Mouse (Mus musculus): ENCODE data around the gene Nkiras2. TPM values are rescaled to one million over a fixed set of nuclear protein-coding genes. Genes with fewer than 3 reads are reported as not detected.
"Not testable (repeated sequence)": the region's sequence is repeated elsewhere in the genome, so short reads cannot be mapped to it uniquely, and the experiment has no call there.

Nkiras2 gene
- polyA plus RNA-seq, 1 experiment from 2014 or later = 63.1 TPM

- Histone ChIP-seq H3K4me3 (ENCODE audit: low read depth, low read length) (no peak overlapping the region), H3K27me3 (ENCODE audit: control insufficient read depth, insufficient read depth, low read length) (0 out of 2 replicates have a peak, but pooled peaks cover 6% of the 10 kb centered on the region), H3K36me3 (ENCODE audit: control insufficient read depth, insufficient read depth, low read length) (no peaks in the 10 kb centered on the region), H3K27ac (ENCODE audit: low read length) (no peak overlapping the region), H3K4me1 (ENCODE audit: control insufficient read depth, insufficient read depth, low read length) (no peaks in the 10 kb centered on the region), H3K9ac (replicated peaks; ENCODE audit: low read depth, low read length) (no peak overlapping the region), H3K4me2 (replicated peaks; ENCODE audit: low read depth, low read length) (no peak overlapping the region), H3K9me3 (ENCODE audit: control insufficient read depth, low read depth, low read length) (no peaks in the 10 kb centered on the region)
- 12% methylated on average over 8 of the region's 8 CpGs for WGBS
- no peak for ATAC-seq (ENCODE audit: insufficient number of reproducible peaks, insufficient read depth, low FRiP score, low read depth)
These were observed 32.2 kb downstream of the Nkiras2 start for GRCm38 (mm10) chr11:100651205-100651604.

DNA sequence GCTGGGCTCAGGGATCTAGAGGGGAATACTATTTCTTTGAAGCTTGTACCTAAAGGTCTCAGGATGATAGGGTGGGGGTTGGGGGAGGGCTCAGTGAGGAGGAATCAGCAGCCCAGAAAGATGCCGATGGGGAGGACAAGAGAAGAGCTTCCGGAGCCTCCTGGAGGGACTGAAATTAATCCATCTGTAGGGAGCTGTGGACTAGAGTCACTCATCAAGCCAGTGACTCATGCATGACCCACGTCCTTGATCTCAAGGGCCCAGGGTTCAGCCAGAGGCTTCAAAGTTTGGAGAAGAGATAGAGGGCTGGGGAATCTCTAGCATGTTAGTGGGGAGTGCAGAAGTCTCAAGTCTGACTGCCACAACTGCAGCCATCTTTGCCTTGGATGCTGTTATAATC is 32.7 kb downstream of the Nkiras2 start:
- Histone ChIP-seq H3K4me1 (ENCODE audit: control insufficient read depth, insufficient read depth, low read length) (no peaks in the 10 kb centered on the region), H3K36me3 (ENCODE audit: control insufficient read depth, insufficient read depth, low read length) (no peaks in the 10 kb centered on the region), H3K27ac (ENCODE audit: low read length) (no peak overlapping the region), H3K4me2 (replicated peaks; ENCODE audit: low read depth, low read length) (no peak overlapping the region), H3K9me3 (ENCODE audit: control insufficient read depth, low read depth, low read length) (no peaks in the 10 kb centered on the region), H3K27me3 (ENCODE audit: control insufficient read depth, insufficient read depth, low read length) (0 out of 2 replicates have a peak, but pooled peaks cover 6% of the 10 kb centered on the region), H3K9ac (replicated peaks; ENCODE audit: low read depth, low read length) (no peak overlapping the region), H3K4me3 (ENCODE audit: low read depth, low read length) (no peak overlapping the region)
- no peak for ATAC-seq (ENCODE audit: insufficient number of reproducible peaks, insufficient read depth, low FRiP score, low read depth)
- WGBS = 19% methylated on average over 3 of the region's 3 CpGs

DNA sequence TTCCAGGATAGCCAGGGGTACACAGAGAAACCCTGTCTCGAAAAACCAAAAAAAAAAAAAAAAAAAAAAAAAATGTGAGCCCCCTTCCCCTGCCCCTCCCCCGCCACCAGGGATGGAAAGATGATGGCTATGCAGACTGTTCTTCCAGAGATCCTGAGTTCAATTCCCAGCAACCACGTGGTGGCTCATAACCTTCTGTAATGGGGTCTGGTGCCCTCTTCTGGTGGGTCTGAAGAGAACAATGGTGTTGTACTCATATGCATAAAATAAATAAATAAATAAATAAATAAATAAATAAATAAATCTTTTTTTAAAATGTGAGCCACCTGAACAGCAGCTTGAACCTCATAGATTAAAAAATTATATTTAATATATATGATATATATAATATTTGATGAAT is 36.5 kb downstream of the Nkiras2 start:
- H3K27ac ChIP-seq (ENCODE audit: low read length); H3K9me3 ChIP-seq (ENCODE audit: control insufficient read depth, low read depth, low read length); H3K4me1 ChIP-seq (ENCODE audit: control insufficient read depth, insufficient read depth, low read length); H3K9ac ChIP-seq (replicated peaks; ENCODE audit: low read depth, low read length); ATAC-seq (ENCODE audit: insufficient number of reproducible peaks, insufficient read depth, low FRiP score, low read depth); H3K4me2 ChIP-seq (replicated peaks; ENCODE audit: low read depth, low read length); H3K36me3 ChIP-seq (ENCODE audit: control insufficient read depth, insufficient read depth, low read length); H3K27me3 ChIP-seq (ENCODE audit: control insufficient read depth, insufficient read depth, low read length); H3K4me3 ChIP-seq (ENCODE audit: low read depth, low read length): not testable (repeated sequence)
- 59% methylated on average over 2 of the region's 3 CpGs for WGBS

- Histone ChIP-seq H3K4me3 (ENCODE audit: low read depth, low read length) (no peak overlapping the region), H3K4me1 (ENCODE audit: control insufficient read depth, insufficient read depth, low read length) (no peaks in the 10 kb centered on the region), H3K36me3 (ENCODE audit: control insufficient read depth, insufficient read depth, low read length) (no peaks in the 10 kb centered on the region), H3K27me3 (ENCODE audit: control insufficient read depth, insufficient read depth, low read length) (no peaks in the 10 kb centered on the region), H3K4me2 (replicated peaks; ENCODE audit: low read depth, low read length) (no peak overlapping the region), H3K9ac (replicated peaks; ENCODE audit: low read depth, low read length) (no peak overlapping the region), H3K9me3 (ENCODE audit: control insufficient read depth, low read depth, low read length) (no peaks in the 10 kb centered on the region), H3K27ac (ENCODE audit: low read length) (no peak overlapping the region)
- WGBS = 9% methylated on average over 6 of the region's 6 CpGs
- no peak for ATAC-seq (ENCODE audit: insufficient number of reproducible peaks, insufficient read depth, low FRiP score, low read depth)
These were observed 37.4 kb downstream of the Nkiras2 start for GRCm38 (mm10) chr11:100656458-100656857.

- 70% methylated on average over 10 of the region's 10 CpGs for WGBS
- Histone ChIP-seq H3K4me1 (ENCODE audit: control insufficient read depth, insufficient read depth, low read length) (no peaks in the 10 kb centered on the region), H3K4me2 (replicated peaks; ENCODE audit: low read depth, low read length) (no peak overlapping the region), H3K9ac (replicated peaks; ENCODE audit: low read depth, low read length) (no peak overlapping the region), H3K4me3 (ENCODE audit: low read depth, low read length) (no peak overlapping the region), H3K27me3 (ENCODE audit: control insufficient read depth, insufficient read depth, low read length) (no peaks in the 10 kb centered on the region), H3K9me3 (ENCODE audit: control insufficient read depth, low read depth, low read length) (no peaks in the 10 kb centered on the region), H3K27ac (ENCODE audit: low read length) (no peak overlapping the region), H3K36me3 (ENCODE audit: control insufficient read depth, insufficient read depth, low read length) (no peaks in the 10 kb centered on the region)
- no peak for ATAC-seq (ENCODE audit: insufficient number of reproducible peaks, insufficient read depth, low FRiP score, low read depth)
These were observed 40.8 kb downstream of the Nkiras2 start for GRCm38 (mm10) chr11:100659806-100660205.

GRCm38 (mm10) chr11:100671049-100671448 is 52.0 kb downstream of the Nkiras2 start:
- Histone ChIP-seq H3K27me3 (ENCODE audit: control insufficient read depth, insufficient read depth, low read length) (0 out of 2 replicates have a peak, but pooled peaks cover 4% of the 10 kb centered on the region), H3K4me3 (ENCODE audit: low read depth, low read length) (no peak overlapping the region), H3K9me3 (ENCODE audit: control insufficient read depth, low read depth, low read length) (no peaks in the 10 kb centered on the region), H3K4me2 (replicated peaks; ENCODE audit: low read depth, low read length) (no peak overlapping the region), H3K36me3 (ENCODE audit: control insufficient read depth, insufficient read depth, low read length) (no peaks in the 10 kb centered on the region), H3K4me1 (ENCODE audit: control insufficient read depth, insufficient read depth, low read length) (0 out of 2 replicates have a peak, but pooled peaks cover 3% of the 10 kb centered on the region), H3K27ac (ENCODE audit: low read length) (no peak overlapping the region), H3K9ac (replicated peaks; ENCODE audit: low read depth, low read length) (no peak overlapping the region)
- WGBS = 79% methylated on average over 1 of the region's 1 CpGs
- no peak for ATAC-seq (ENCODE audit: insufficient number of reproducible peaks, insufficient read depth, low FRiP score, low read depth)

GRCm38 (mm10) chr11:100671956-100672355 is 52.9 kb downstream of the Nkiras2 start:
- no peak overlapping the region for H3K27ac ChIP-seq (ENCODE audit: low read length)
- no peak overlapping the region for H3K4me3 ChIP-seq (ENCODE audit: low read depth, low read length)
- H3K9ac ChIP-seq (replicated peaks; ENCODE audit: low read depth, low read length) = no peak overlapping the region
- H3K4me2 ChIP-seq (replicated peaks; ENCODE audit: low read depth, low read length) = no peak overlapping the region
- no peak for ATAC-seq (ENCODE audit: insufficient number of reproducible peaks, insufficient read depth, low FRiP score, low read depth)
- WGBS = 40% methylated on average over 2 of the region's 2 CpGs
- 0 out of 2 replicates have a peak, but pooled peaks cover 3% of the 10 kb centered on the region for H3K4me1 ChIP-seq (ENCODE audit: control insufficient read depth, insufficient read depth, low read length)
- H3K9me3 ChIP-seq (ENCODE audit: control insufficient read depth, low read depth, low read length) = no peaks in the 10 kb centered on the region
- 0 out of 2 replicates have a peak, but pooled peaks cover 4% of the 10 kb centered on the region for H3K27me3 ChIP-seq (ENCODE audit: control insufficient read depth, insufficient read depth, low read length)
- no peaks in the 10 kb centered on the region for H3K36me3 ChIP-seq (ENCODE audit: control insufficient read depth, insufficient read depth, low read length)

DNA sequence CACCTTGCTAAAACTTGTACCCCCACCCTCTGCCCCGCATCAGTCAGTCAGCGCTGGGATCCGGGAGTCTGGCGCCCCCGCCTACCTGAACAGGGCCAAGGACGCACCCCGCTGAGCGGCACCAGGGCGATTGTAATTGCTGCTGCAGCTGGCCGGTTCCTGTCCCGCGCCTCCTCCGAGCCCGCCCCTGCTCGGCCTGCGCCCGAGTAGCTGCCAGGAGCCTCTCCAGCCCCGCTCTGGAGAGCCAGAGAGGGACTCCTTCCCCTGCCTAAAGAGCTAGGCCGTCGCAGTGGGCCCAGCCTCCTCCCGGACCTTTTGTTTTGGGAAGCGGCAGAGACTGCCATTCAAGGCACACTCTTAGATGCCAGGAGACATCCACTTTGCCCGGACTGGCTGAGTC is 54.1 kb downstream of the Nkiras2 start:
- Histone ChIP-seq H3K27me3 (ENCODE audit: control insufficient read depth, insufficient read depth, low read length) (0 out of 2 replicates have a peak, but pooled peaks cover 4% of the 10 kb centered on the region), H3K36me3 (ENCODE audit: control insufficient read depth, insufficient read depth, low read length) (no peaks in the 10 kb centered on the region), H3K27ac (ENCODE audit: low read length) (no peak overlapping the region), H3K9ac (replicated peaks; ENCODE audit: low read depth, low read length) (peak overlapping the region; percentile 15; the same call in 1 of the 2 replicates), H3K9me3 (ENCODE audit: control insufficient read depth, low read depth, low read length) (no peaks in the 10 kb centered on the region), H3K4me2 (replicated peaks; ENCODE audit: low read depth, low read length) (peak overlapping the region; percentile 22; the same call in 1 of the 2 replicates), H3K4me1 (ENCODE audit: control insufficient read depth, insufficient read depth, low read length) (0 out of 2 replicates have a peak, but pooled peaks cover 3% of the 10 kb centered on the region), H3K4me3 (ENCODE audit: low read depth, low read length) (no peak overlapping the region)
- 7% methylated on average over 23 of the region's 23 CpGs for WGBS
- no peak for ATAC-seq (ENCODE audit: insufficient number of reproducible peaks, insufficient read depth, low FRiP score, low read depth)

Data from stomach, embryonic 14.5 days (tissue).